Mouse (Mus musculus) myocyte (in vitro differentiated cells): ENCODE results near the gene Ptcd2.

Experiments
- E2F4 ChIP-seq: IDR thresholded peaks from one replicate; pipeline ENCODE4 v1.6.1; 2011; ENCODE audit warnings: mild to moderate bottlenecking, control low read depth, moderate library complexity; ENCODE audit not compliant: insufficient read depth
- MAX ChIP-seq: IDR thresholded peaks from one replicate; pipeline ENCODE4 v1.6.1; 2011; ENCODE audit warnings: low read depth, mild to moderate bottlenecking, control low read depth
- MYOD1 ChIP-seq, 3 experiments: IDR thresholded peaks; one replicate each; pipeline ENCODE4 v1.6.1; 2011; ENCODE audit warnings: control low read depth in 2 of 3, low read depth in 2 of 3, mild to moderate bottlenecking in 2 of 3, moderate library complexity in 1 of 3; ENCODE audit not compliant: insufficient read length in 2 of 3, control insufficient read depth in 1 of 3
- MYOG ChIP-seq, 3 experiments: IDR thresholded peaks; one replicate each; pipeline ENCODE4 v1.6.1; 2011; ENCODE audit warnings: control low read depth in 2 of 3, low read depth in 2 of 3, mild to moderate bottlenecking in 2 of 3; ENCODE audit not compliant: insufficient read length in 2 of 3, control insufficient read depth in 1 of 3, insufficient read depth in 1 of 3
- POLR2A ChIP-seq: IDR thresholded peaks from one replicate; pipeline ENCODE4 v1.6.1; 2011; ENCODE audit warnings: low read depth, mild to moderate bottlenecking, control low read depth, moderate library complexity; ENCODE audit not compliant: insufficient read length
- POLR2AphosphoS2 ChIP-seq: IDR thresholded peaks from one replicate; pipeline ENCODE4 v1.6.1; 2011; ENCODE audit warnings: low read depth, control low read depth; ENCODE audit not compliant: insufficient read length
- REST ChIP-seq: IDR thresholded peaks from one replicate; pipeline ENCODE4 v1.6.1; 2011; ENCODE audit warnings: mild to moderate bottlenecking, control low read depth, moderate library complexity; ENCODE audit not compliant: insufficient read depth, insufficient read length
- SRF ChIP-seq: IDR thresholded peaks from one replicate; pipeline ENCODE4 v1.6.1; 2011; ENCODE audit warnings: low read depth; ENCODE audit not compliant: control insufficient read depth, insufficient read length
- TCF12 ChIP-seq: IDR thresholded peaks from one replicate; pipeline ENCODE4 v1.6.1; 2011; ENCODE audit warnings: mild to moderate bottlenecking, control low read depth; ENCODE audit not compliant: poor library complexity, insufficient read depth, severe bottlenecking
- USF1 ChIP-seq: IDR thresholded peaks from one replicate; pipeline ENCODE4 v1.6.1; 2011; ENCODE audit warnings: low read depth, mild to moderate bottlenecking, control low read depth, moderate library complexity

DNA sequence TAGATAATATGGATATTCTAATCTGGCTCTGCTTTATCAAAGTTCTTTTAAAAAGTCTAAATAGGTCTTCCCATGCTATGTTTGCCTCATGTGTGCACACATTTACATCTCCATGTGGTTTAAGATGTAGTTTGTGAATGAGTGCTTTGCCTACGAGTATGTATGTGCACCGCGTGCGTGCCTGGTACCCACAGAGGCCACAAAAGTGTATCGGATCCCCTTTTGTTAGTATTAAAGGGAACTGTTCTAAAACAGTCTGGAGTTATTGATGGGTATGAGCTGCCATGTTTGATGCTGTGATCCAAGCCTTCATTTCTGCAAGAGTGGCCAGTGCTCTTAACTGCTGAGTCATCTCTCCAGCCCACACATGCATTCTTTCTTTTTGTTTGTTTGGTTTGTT, 26.8 kb upstream of the Ptcd2 start:
- TF ChIP-seq TCF12 (no peak), MYOG (IDR thresholded peaks at IDR 0.05; ENCODE audit: control insufficient read depth in 1 of 3, insufficient read depth in 1 of 3, insufficient read length in 2 of 3, low read depth in 2 of 3) (no peak), POLR2A (no peak), REST (no peak), USF1 (no peak), MAX (no peak), SRF (no peak), MYOD1 (IDR thresholded peaks at IDR 0.05; ENCODE audit: control insufficient read depth in 1 of 3, insufficient read length in 2 of 3, low read depth in 2 of 3) (no peak), POLR2AphosphoS2 (no peak), E2F4 (no peak)
